Comparison of ENCODE assay signal across 1 mouse cellular context in the genomic region with DNA sequence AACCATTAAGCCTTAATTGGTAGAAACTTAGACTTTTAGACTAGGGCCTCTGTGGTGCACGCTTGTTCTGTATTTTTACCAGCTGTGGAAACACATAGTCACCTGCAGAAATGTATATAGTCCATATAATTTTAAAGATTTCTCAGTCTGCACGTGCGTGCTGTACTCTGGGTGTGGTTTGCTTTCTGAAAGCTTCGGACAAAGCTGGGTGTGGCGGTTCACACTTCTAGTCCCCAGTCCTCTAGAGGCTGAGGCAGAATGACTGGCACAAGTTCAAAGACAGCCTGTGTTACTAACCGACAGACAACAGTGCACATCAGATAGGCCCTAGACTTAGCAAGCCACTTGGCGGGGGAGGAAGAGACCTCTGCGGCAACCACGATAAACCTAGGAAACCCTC.
A peak's percentile ranks its signal among the peaks of the same experiment; 100 is the strongest.
TF ChIP-seq lines count a peak whose summit lies in the region.

No protein-coding gene starts in this region.

TF ChIP-seq in MEL, 35 proteins besides CTCF, POLR2A, EP300 and RAD21 (continued from another document):
- TF ChIP-seq NELFE (IDR thresholded peaks at IDR 0.05; ENCODE audit: low read depth, low read length) (no peak), GATA1 (IDR thresholded peaks at IDR 0.05; ENCODE audit: low read depth, low read length) (peak; percentile 72), CHD2 (IDR thresholded peaks at IDR 0.05; ENCODE audit: low read length) (no peak), POLR2AphosphoS2 (IDR thresholded peaks at IDR 0.05; ENCODE audit: low read length) (no peak), ETS1 (IDR thresholded peaks at IDR 0.05; ENCODE audit: low read depth, low read length) (peak; percentile 53; the same call in 1 of the 2 replicates), MYC (IDR thresholded peaks at IDR 0.05; ENCODE audit: low read depth, low read length) (peak; percentile 78; the same call in 1 of the 2 replicates), MAFK (IDR thresholded peaks at IDR 0.05; ENCODE audit: borderline replicate concordance, low read depth, low read length) (no peak; the same call in 1 of the 2 replicates), RCOR1 (IDR thresholded peaks at IDR 0.05; ENCODE audit: low read depth, low read length) (peak; percentile 52; the same call in 1 of the 2 replicates), TCF12 (IDR thresholded peaks at IDR 0.05; ENCODE audit: low read depth, low read length) (peak; percentile 59; the same call in 1 of the 2 replicates), CHD1 (IDR thresholded peaks at IDR 0.05; ENCODE audit: low read depth, low read length) (no peak)
